ENCODE assay signal across 17 mouse cellular contexts in the genomic region with DNA sequence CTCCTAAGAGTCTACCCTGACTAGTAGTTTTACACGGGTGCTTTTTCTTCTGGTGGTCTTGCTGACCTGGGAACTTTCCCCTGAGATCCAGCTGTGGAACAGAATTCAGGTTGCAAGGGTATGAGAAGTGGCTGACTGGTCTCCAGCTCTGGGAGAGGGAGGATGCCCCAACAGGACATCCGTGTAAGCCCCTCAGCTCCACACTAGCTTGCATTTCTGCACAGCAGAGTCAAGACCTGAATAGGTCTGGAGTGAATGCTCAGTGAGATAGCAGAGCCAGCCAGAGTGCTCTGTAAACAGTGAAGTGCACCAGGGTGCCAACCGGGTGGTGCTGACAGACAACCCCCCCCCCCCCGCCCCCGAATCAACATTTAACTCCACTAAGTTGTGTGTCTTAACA. TPM values are rescaled to one million over a fixed set of nuclear protein-coding genes. Genes with fewer than 3 reads are reported as not detected.
DNase-seq lines count a peak whose midpoint lies in the region; ATAC-seq and TF ChIP-seq lines count a peak whose summit lies in the region.
"Had no signal": no experiment of that assay in that cellular context is flagged by ENCODE, and none has a peak within 500 bp of the region (broad histone marks: within the 10 kb centered on the region; RNA-seq: fewer than 3 reads in every experiment).

No protein-coding gene starts in this region.

- no peak for TF ChIP-seq CTCF in liver, postnatal 0 days (IDR thresholded peaks at IDR 0.05; ENCODE audit: low read depth)

- H3K27ac ChIP-seq in heart, embryonic 10.5 days = peak overlapping the region; percentile 69
- H3K27ac ChIP-seq in liver, postnatal 0 days (ENCODE audit: low read depth) = no peak overlapping the region
- H3K27ac ChIP-seq: embryonic facial prominence, embryonic 12.5 days; hindbrain, embryonic 14.5 days; lung, embryonic 15.5 days; neural tube, embryonic 15.5 days had no signal

- H3K9me3 ChIP-seq in heart, embryonic 10.5 days = no peaks in the 10 kb centered on the region
- no peaks in the 10 kb centered on the region for H3K9me3 ChIP-seq in liver, postnatal 0 days (ENCODE audit: low read length)
- H3K9me3 ChIP-seq: embryonic facial prominence, embryonic 12.5 days; lung, embryonic 15.5 days; neural tube, embryonic 15.5 days had no signal

- H3K4me3 ChIP-seq in heart, embryonic 10.5 days = no peak overlapping the region
- H3K4me3 ChIP-seq in liver, postnatal 0 days (ENCODE audit: low read depth, low read length) = no peak overlapping the region
- H3K4me3 ChIP-seq: embryonic facial prominence, embryonic 12.5 days; erythroblast, embryonic 14.5 days; lung, embryonic 15.5 days; neural tube, embryonic 15.5 days had no signal

- ATAC-seq in liver, postnatal 0 days = no peak
- ATAC-seq in megakaryocyte-erythroid progenitor cell, adult 5-6 weeks (replicated peaks; ENCODE audit: low FRiP score, low TSS enrichment, poor library complexity, severe bottlenecking) = 0 out of 2 replicates have a peak, but pooled peaks have one; percentile 47
- ATAC-seq: forebrain, embryonic 14.5 days had no signal

- H3K4me2 ChIP-seq in liver, postnatal 0 days (ENCODE audit: low read depth, low read length) = no peak overlapping the region
- H3K4me2 ChIP-seq: embryonic facial prominence, embryonic 12.5 days; hindbrain, embryonic 14.5 days; lung, embryonic 15.5 days; neural tube, embryonic 15.5 days had no signal

- no peak for TF ChIP-seq EP300 in liver, postnatal 0 days (IDR thresholded peaks at IDR 0.05; ENCODE audit: low read depth)

- DNase-seq in heart, embryonic 10.5 days (ENCODE audit: low spot score) = peak; percentile 79
- DNase-seq in heart, postnatal 36 days = no peak
- DNase-seq in liver = peak; percentile 19
- DNase-seq in liver, postnatal 0 days = no peak
- DNase-seq in heart, postnatal 4 days = peak; percentile 12
- no peak for DNase-seq in adrenal gland, postnatal 14 days
- no peak for DNase-seq in right cerebral cortex, postnatal 4 days
- DNase-seq: cerebellum, adult 11 months; midbrain, embryonic 14.5 days had no signal

- H3K27me3 ChIP-seq in heart, embryonic 10.5 days (ENCODE audit: insufficient read depth, poor library complexity, severe bottlenecking) = no peaks in the 10 kb centered on the region
- H3K27me3 ChIP-seq in liver, postnatal 0 days (ENCODE audit: insufficient read depth, low read length) = no peaks in the 10 kb centered on the region
- H3K27me3 ChIP-seq: CH12.LX; embryonic facial prominence, embryonic 12.5 days; lung, embryonic 15.5 days; neural tube, embryonic 15.5 days had no signal

- no peak overlapping the region for H3K9ac ChIP-seq in liver, postnatal 0 days (replicated peaks)
- H3K9ac ChIP-seq: embryonic facial prominence, embryonic 12.5 days; hindbrain, embryonic 14.5 days; lung, embryonic 15.5 days; neural tube, embryonic 15.5 days had no signal

- 19% methylated on average over 5 of the region's 5 CpGs for WGBS in heart, embryonic 10.5 days
- WGBS in liver, postnatal 0 days (ENCODE audit: insufficient replicate concordance) = 45% methylated on average over 5 of the region's 5 CpGs

- intact Hi-C loops in heart, postnatal 36 days (cut with DNase I) = loop anchor here (5.0 kb wide), 2 partner anchors 134 to 229 kb away; no protein-coding TSS in a partner anchor

- H3K4me1 ChIP-seq in heart, embryonic 10.5 days = peaks cover 14% of the 10 kb centered on the region
- no peaks in the 10 kb centered on the region for H3K4me1 ChIP-seq in liver, postnatal 0 days (ENCODE audit: insufficient read depth)
- H3K4me1 ChIP-seq: neural tube, embryonic 15.5 days had no signal

- H3K36me3 ChIP-seq in heart, embryonic 10.5 days = no peaks in the 10 kb centered on the region
- H3K36me3 ChIP-seq in liver, postnatal 0 days (replicated peaks; ENCODE audit: insufficient read depth, low read length) = no peaks in the 10 kb centered on the region
- H3K36me3 ChIP-seq: embryonic facial prominence, embryonic 12.5 days; lung, embryonic 15.5 days; neural tube, embryonic 15.5 days had no signal

RNA-seq across cellular contexts. Expression of gene Gsap, which starts 44.4 kb away (rescaled TPM):
- polyA plus RNA-seq in heart, embryonic 10.5 days (2016; fragmentation: Nextera tagmentation; extraction: Ambion mirVana) = 0.73 and 0.78 TPM in 2 replicates
- total RNA-seq in heart, postnatal 36 days (2021) = 1 to 10 TPM; 4.2 to 4.5 TPM
- 2.9 and 3.2 TPM in 2 replicates for polyA plus RNA-seq in liver, postnatal 0 days (2015; fragmentation: Nextera tagmentation; extraction: Ambion mirVana)
- total RNA-seq in heart, postnatal 4 days (2021) = 1 to 10 TPM; 4.1 to 5.7 TPM
- 1.5 and 2.6 TPM in 2 replicates for total RNA-seq in megakaryocyte-erythroid progenitor cell, adult 5-6 weeks (2014; fragmentation: Nextera tagmentation)
- total RNA-seq in megakaryocyte-erythroid progenitor cell, adult 5-6 weeks (2017) = 1.1 and 1.3 TPM in 2 replicates
- total RNA-seq in adrenal gland, postnatal 14 days (2021) = 5.8 and 6.0 TPM in 2 replicates

Comparison
In these comparisons a context has a peak if more than half of its experiments do, and no peak if none do; other contexts are left out.
1. DNase-seq: peak in heart, embryonic 10.5 days (single experiment), liver (single experiment) and heart, postnatal 4 days (single experiment); none in heart, postnatal 36 days (0 of 2), liver, postnatal 0 days (single experiment), adrenal gland, postnatal 14 days (single experiment) and right cerebral cortex, postnatal 4 days (single experiment).